Mouse (Mus musculus): ENCODE data around the gene Fkbp10. TPM values are rescaled to one million over a fixed set of nuclear protein-coding genes. Genes with fewer than 3 reads are reported as not detected.

Fkbp10 gene
- polyA plus RNA-seq, 1 experiment from 2014 or later: 48.0 TPM

DNA sequence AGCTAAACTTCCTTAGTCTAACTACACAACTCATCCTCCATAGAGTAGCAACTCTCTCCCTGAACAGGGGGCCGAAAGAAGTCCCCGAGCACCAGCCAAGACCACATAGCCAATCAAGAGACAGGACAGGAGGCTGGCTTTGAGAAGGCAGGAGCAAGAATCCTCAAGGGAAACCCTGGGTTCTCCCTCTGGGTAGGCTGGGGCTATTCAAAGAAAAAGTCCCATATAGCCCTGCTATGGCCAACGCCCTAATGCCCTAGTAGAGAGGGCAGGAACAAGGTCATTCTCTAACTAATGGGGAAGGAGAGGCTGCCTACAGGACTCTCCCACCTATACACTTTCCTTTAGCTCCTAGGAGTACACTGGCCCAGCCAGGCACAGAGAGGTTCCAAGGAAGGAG lies 30.5 kb upstream of the Fkbp10 start:
- ATAC-seq (ENCODE audit: low FRiP score, low read depth): no peak
- H3K27ac ChIP-seq (replicated peaks): no peak overlapping the region
- H3K4me2 ChIP-seq (replicated peaks): no peak overlapping the region
- no peak overlapping the region for H3K4me3 ChIP-seq
- H3K9me3 ChIP-seq: no peaks in the 10 kb centered on the region
- peaks cover 41% of the 10 kb centered on the region for H3K36me3 ChIP-seq
- no peaks in the 10 kb centered on the region for H3K27me3 ChIP-seq
- peaks cover under 1% of the 10 kb centered on the region; the same call in 1 of the 2 replicates for H3K4me1 ChIP-seq
- 85% methylated on average over 3 of the region's 3 CpGs for WGBS
- no peak overlapping the region for H3K9ac ChIP-seq (replicated peaks)

DNA sequence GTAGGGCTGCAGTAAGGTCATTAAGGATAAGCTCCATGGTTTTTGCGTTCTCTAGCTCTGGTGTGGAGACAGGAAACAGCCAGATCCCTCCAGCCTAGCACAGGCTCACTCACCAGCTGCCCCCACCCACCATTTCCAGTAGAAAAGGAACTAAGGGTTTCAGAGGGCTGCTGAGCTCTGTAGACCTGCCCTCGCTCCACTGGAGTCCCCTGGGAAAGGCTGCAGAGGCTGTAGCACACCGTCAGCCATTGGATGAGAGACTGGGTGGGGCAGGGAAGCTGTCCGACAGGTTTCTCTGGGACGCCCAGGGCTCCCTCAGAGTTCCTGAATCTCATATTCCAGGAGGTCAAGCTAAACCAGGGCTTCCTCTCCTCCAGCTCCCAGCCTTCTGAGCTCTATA lies 28.9 kb upstream of the Fkbp10 start:
- WGBS: 46% methylated on average over 5 of the region's 5 CpGs
- H3K9ac ChIP-seq (replicated peaks): no peak overlapping the region
- H3K27me3 ChIP-seq: no peaks in the 10 kb centered on the region
- no peak overlapping the region for H3K4me3 ChIP-seq
- no peak for ATAC-seq (ENCODE audit: low FRiP score, low read depth)
- no peak overlapping the region for H3K27ac ChIP-seq (replicated peaks)
- peaks cover 28% of the 10 kb centered on the region for H3K36me3 ChIP-seq
- H3K4me1 ChIP-seq: peaks cover 6% of the 10 kb centered on the region; the same call in 1 of the 2 replicates
- no peak overlapping the region for H3K4me2 ChIP-seq (replicated peaks)
- H3K9me3 ChIP-seq: no peaks in the 10 kb centered on the region

DNA sequence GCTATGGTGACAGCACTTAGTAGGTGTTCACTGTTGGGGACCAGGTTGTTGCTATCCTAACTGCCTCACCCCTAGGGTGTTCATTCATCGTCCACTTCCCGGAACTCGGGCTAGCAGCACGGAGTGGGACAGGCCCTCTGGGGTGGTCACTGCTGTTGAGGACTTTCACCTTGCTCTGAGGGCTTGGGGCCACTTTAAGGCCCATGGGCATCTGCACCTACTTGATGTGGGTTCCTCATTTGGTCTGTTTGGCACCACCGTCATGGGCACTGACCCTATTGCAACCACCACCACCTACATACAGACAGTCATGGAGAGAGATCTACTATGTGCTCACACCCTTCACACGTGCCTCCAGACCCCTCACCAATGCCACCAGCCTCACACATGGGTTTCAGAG lies 28.4 kb upstream of the Fkbp10 start:
- H3K9ac ChIP-seq (replicated peaks): no peak overlapping the region
- no peak for ATAC-seq (ENCODE audit: low FRiP score, low read depth)
- no peak overlapping the region for H3K27ac ChIP-seq (replicated peaks)
- H3K27me3 ChIP-seq: no peaks in the 10 kb centered on the region
- no peak overlapping the region for H3K4me2 ChIP-seq (replicated peaks)
- peaks cover 6% of the 10 kb centered on the region; the same call in 1 of the 2 replicates for H3K4me1 ChIP-seq
- H3K9me3 ChIP-seq: no peaks in the 10 kb centered on the region
- WGBS: 91% methylated on average over 6 of the region's 6 CpGs
- H3K4me3 ChIP-seq: no peak overlapping the region
- peaks cover 26% of the 10 kb centered on the region for H3K36me3 ChIP-seq

DNA sequence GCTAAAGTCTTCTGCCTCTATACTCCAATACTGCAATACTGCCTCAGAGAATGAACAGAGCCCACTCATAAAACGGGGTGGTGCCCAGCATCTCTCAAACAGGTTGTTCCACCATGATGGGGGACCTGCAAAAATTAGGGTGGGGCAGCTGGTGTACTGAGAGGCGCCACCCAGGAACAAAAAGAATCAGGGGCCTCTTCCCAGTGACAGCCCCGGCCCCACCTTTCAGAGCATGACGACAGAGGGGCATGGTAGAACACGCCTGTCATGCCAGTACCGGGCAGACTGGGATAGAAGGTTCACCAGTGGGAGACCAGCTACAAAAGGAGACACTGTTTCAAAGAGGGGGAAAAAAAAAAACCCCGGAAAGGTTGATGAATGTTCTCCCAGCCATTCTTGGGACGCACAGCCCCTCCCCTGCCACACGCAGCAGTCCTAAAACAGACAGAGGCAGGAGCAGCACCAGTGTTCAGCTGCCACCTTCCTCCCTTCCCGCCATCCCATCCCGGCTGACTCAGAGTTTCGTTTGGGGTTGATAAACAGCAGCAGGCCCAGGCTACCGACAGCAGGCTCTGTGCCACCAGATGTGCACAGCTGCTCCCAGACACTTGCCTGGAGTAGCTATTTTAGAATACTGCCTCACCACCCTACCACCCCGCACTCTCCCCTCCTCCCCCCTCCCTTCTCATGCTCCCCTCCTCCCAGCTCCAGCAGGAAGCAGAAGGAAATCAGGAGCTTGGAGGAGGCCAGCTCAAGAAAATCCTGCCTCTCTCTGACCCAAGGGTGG lies 27.7 kb upstream of the Fkbp10 start:
- Histone ChIP-seq H3K4me2 (replicated peaks) (no peak overlapping the region), H3K4me3 (no peak overlapping the region), H3K9ac (replicated peaks) (no peak overlapping the region), H3K4me1 (peaks cover 6% of the 10 kb centered on the region; the same call in 1 of the 2 replicates), H3K9me3 (no peaks in the 10 kb centered on the region), H3K36me3 (peaks cover 19% of the 10 kb centered on the region), H3K27me3 (no peaks in the 10 kb centered on the region), H3K27ac (replicated peaks) (no peak overlapping the region)
- 61% methylated on average over 14 of the region's 14 CpGs for WGBS
- ATAC-seq (ENCODE audit: low FRiP score, low read depth): no peak

DNA sequence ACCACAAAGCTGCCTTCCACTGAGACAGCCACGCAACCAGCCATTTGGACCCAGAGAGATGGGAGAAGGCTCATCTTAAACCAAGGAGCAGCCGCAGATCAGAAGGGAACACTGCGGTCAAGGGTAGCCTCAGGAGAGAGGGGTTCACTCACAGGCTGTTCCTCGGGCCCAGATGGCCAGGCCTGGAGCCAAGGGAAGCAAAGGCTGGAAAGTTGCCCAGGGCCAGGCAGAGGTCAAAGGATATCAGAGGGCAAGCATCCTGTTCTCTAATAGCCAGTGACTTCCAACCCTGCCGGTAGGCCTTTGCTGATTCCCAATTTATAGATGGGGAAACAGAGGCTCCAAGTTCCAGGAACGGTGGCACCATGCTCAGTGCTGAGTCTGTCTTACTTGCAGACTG lies 26.9 kb upstream of the Fkbp10 start:
- Histone ChIP-seq H3K27me3 (no peaks in the 10 kb centered on the region), H3K27ac (replicated peaks) (no peak overlapping the region), H3K9ac (replicated peaks) (no peak overlapping the region), H3K4me1 (peaks cover 6% of the 10 kb centered on the region; the same call in 1 of the 2 replicates), H3K4me2 (replicated peaks) (no peak overlapping the region), H3K4me3 (no peak overlapping the region), H3K36me3 (peaks cover 11% of the 10 kb centered on the region; the same call in 1 of the 2 replicates), H3K9me3 (no peaks in the 10 kb centered on the region)
- no peak for ATAC-seq (ENCODE audit: low FRiP score, low read depth)
- 90% methylated on average over 6 of the region's 6 CpGs for WGBS

DNA sequence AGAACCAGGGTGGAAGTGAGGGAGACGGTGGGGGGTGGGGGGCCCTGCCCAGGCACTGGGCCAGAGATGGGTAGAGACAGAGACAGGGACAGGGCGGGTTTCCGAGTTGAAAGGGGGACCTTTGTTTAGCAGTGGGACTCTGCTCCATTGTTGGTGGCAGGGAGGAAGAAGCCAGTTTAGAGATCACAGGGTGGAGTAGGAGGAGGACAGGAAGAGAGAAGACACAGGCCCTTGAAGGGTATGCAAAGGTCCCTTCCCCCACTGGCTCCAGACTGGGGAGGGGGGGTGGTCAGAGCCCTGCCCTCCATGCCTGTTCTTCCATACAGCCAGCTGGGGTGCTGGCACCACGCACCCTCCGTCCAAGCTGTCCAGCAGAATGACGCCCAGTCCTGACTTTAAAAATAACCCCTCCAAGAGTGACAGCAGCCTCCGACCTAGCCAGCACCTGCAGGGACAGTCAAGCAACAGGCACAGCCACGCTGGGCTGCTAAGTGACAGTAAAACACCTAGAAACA lies 25.5 kb upstream of the Fkbp10 start:
- H3K27me3 ChIP-seq: peaks cover 12% of the 10 kb centered on the region
- H3K4me1 ChIP-seq: peaks cover 7% of the 10 kb centered on the region; the same call in 1 of the 2 replicates
- H3K4me2 ChIP-seq (replicated peaks): no peak overlapping the region
- no peak overlapping the region for H3K9ac ChIP-seq (replicated peaks)
- 44% methylated on average over 8 of the region's 8 CpGs for WGBS
- no peaks in the 10 kb centered on the region for H3K9me3 ChIP-seq
- H3K4me3 ChIP-seq: no peak overlapping the region
- H3K27ac ChIP-seq (replicated peaks): no peak overlapping the region
- H3K36me3 ChIP-seq: peaks cover 9% of the 10 kb centered on the region; the same call in 1 of the 2 replicates
- no peak for ATAC-seq (ENCODE audit: low FRiP score, low read depth)

DNA sequence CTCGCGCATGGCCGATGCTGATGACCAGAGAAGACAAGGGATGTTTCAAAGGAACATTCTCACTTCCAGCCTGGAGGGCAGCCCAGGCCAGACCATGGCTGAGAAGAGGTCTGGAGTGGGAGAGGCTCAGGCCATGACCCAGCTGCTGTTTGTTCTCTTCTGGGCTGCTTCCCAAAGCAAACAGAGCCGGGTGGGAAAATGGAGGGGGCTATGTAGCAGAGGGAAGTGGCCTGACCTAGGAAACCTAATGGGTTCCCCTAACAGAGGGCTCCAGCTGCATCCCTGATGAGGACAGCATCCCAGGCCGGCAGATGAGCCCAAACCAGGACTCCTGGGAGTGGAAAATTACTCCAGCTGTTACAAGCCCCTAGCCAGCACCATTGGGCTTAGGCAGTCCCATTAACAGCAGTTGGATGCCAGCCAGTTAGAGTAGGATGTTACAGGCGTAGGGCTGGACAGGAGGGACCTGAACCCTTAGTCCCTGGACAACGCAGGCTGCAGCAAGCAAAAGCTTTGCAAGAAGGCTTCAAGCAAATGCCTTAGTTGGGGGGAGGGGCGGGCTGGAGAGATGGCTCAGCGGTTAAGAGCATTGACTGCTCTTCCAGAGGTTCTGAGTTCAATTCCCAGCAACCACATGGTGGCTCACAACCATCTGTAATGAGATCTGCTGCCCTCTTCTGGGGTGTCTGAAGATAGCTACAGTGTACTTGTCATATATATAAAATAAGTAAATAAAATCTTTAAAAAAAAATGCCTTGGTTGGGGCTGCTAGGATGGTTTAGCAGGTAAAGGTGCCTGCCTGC lies 24.2 kb upstream of the Fkbp10 start:
- Histone ChIP-seq H3K27me3 (peaks cover 25% of the 10 kb centered on the region), H3K9ac (replicated peaks) (no peak overlapping the region), H3K9me3 (no peaks in the 10 kb centered on the region), H3K27ac (replicated peaks) (no peak overlapping the region), H3K4me3 (no peak overlapping the region), H3K4me1 (peaks cover 20% of the 10 kb centered on the region), H3K4me2 (replicated peaks) (no peak overlapping the region), H3K36me3 (0 out of 2 replicates have a peak, but pooled peaks cover under 1% of the 10 kb centered on the region)
- ATAC-seq (ENCODE audit: low FRiP score, low read depth): no peak
- 68% methylated on average over 9 of the region's 9 CpGs for WGBS

DNA sequence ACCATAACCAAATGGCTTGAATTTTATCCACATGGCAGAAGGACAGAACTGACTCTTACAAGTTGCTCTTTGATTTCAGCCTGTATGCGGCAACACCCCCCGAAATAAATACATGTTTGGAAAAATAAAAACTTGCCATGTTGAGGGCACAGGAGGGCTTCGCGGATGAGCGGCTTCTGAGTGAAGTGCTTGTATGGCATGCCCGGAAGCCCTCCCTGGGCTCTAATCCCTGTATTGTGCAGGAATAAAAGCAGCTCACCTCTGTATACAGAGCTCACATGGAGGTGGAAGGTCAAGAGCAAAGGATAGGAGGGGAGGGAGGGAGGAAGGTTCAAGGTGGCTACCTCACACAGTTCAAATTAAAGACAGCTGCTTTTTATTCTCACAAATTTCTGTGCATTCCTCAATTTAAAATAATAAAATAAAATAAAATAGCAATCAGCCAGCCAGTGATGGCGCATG lies 23.6 kb upstream of the Fkbp10 start:
- no peak overlapping the region for H3K4me3 ChIP-seq
- 66% methylated on average over 7 of the region's 7 CpGs for WGBS
- H3K9ac ChIP-seq (replicated peaks): no peak overlapping the region
- H3K27ac ChIP-seq (replicated peaks): no peak overlapping the region
- no peaks in the 10 kb centered on the region for H3K36me3 ChIP-seq
- H3K4me2 ChIP-seq (replicated peaks): no peak overlapping the region
- no peak for ATAC-seq (ENCODE audit: low FRiP score, low read depth)
- H3K9me3 ChIP-seq: no peaks in the 10 kb centered on the region
- H3K4me1 ChIP-seq: peaks cover 26% of the 10 kb centered on the region
- peaks cover 31% of the 10 kb centered on the region for H3K27me3 ChIP-seq

DNA sequence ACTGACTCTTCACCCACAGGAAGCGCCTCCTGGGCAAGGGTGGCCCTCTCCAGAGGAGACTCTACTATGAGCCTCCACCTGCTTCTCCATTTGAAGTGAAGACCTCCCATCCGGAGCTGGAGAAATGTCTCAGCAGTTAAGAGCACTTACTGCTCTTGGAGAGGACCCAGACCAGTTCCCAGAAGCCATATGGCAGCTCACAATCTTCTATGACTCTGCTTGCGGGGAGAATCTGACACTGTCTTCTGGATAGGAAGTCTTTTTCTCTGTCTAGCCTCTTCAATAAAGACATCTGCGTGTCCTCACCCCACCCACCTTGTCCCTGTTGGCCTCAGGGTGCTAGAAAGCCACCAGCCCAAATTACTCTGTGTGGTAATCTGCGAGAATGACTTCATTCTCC lies 22.5 kb upstream of the Fkbp10 start:
- no peak overlapping the region for H3K9ac ChIP-seq (replicated peaks)

DNA sequence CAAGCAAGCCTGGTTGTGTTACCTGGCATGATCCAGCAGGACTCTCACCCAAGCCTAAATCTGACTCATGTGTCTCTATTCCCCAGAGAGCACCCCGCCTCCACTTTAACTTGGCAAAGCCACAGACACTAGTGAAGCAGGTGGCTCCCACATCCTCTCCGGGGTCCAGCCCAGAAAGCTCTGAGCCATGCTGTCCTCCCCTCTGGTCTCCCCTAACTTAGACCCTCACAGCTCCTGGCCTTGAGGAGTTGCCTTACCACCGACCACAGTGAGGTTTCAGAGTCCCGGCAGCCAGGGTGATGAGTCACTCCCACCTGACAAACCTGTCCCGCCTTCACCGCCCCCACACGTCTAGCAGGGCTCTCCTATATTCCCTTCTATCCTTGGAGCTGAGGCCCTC lies 21.8 kb upstream of the Fkbp10 start:
- 89% methylated on average over 7 of the region's 7 CpGs for WGBS
- ATAC-seq (ENCODE audit: low FRiP score, low read depth): no peak
- H3K4me1 ChIP-seq: peaks cover 30% of the 10 kb centered on the region

More for the DNA sequence above, 22.5 kb upstream of the Fkbp10 start:
- ATAC-seq (ENCODE audit: low FRiP score, low read depth): no peak
- peaks cover 30% of the 10 kb centered on the region for H3K4me1 ChIP-seq
- H3K9me3 ChIP-seq: no peaks in the 10 kb centered on the region
- WGBS: 84% methylated on average over 5 of the region's 5 CpGs
- H3K27me3 ChIP-seq: peaks cover 36% of the 10 kb centered on the region
- no peaks in the 10 kb centered on the region for H3K36me3 ChIP-seq
- no peak overlapping the region for H3K27ac ChIP-seq (replicated peaks)
- H3K4me2 ChIP-seq (replicated peaks): no peak overlapping the region
- H3K4me3 ChIP-seq: no peak overlapping the region

DNA sequence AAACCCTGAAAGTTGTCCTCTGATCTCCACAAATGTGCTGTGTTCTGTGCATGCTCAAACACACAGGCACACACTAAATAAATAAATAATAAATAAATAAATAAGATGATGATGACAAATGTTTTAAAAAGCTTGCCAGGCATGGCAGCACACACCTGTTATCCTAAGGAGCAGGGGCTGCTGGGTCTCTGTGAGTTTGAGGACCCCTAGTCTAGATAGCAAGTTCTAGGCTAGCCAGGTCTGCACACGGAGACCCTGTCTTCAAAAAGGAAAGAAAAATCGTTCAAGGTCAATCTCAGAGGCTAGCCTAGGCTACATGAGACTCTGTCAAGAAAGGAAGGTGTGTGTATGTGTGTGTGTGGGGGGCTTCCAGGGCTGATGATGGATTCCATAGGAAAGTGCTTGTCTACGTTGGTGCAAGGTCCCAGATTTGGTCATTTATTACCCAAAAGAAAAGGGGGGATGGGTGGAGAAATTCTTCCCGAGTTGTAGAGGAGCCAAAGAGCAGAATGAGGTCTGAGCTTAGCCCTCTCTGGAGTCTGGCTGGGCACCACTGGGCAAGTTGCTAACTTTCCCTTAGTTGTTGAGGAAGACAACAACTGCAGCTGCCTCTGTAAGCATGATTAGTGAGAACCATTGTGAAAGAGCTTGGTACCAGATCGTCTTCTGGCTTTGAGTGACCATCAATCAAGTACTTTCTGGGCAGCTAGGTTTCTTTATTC lies 21.0 kb upstream of the Fkbp10 start:
- no peak overlapping the region for H3K4me3 ChIP-seq
- no peak for ATAC-seq (ENCODE audit: low FRiP score, low read depth)
- no peak overlapping the region for H3K27ac ChIP-seq (replicated peaks)
- H3K9ac ChIP-seq (replicated peaks): no peak overlapping the region
- peaks cover 36% of the 10 kb centered on the region for H3K27me3 ChIP-seq
- no peak overlapping the region for H3K4me2 ChIP-seq (replicated peaks)
- no peaks in the 10 kb centered on the region for H3K36me3 ChIP-seq
- peaks cover 30% of the 10 kb centered on the region for H3K4me1 ChIP-seq
- no peaks in the 10 kb centered on the region for H3K9me3 ChIP-seq
- WGBS: 78% methylated on average over 5 of the region's 5 CpGs

More for the DNA sequence above, 21.8 kb upstream of the Fkbp10 start:
- no peak overlapping the region for H3K27ac ChIP-seq (replicated peaks)
- no peaks in the 10 kb centered on the region for H3K9me3 ChIP-seq
- H3K36me3 ChIP-seq: no peaks in the 10 kb centered on the region
- no peak overlapping the region for H3K4me2 ChIP-seq (replicated peaks)
- H3K27me3 ChIP-seq: peaks cover 36% of the 10 kb centered on the region
- H3K4me3 ChIP-seq: no peak overlapping the region
- H3K9ac ChIP-seq (replicated peaks): no peak overlapping the region

All from midbrain, embryonic 12.5 days (tissue).